Mouse (Mus musculus) liver, adult 2 months (tissue): ENCODE results near the gene Vac14. TPM values are rescaled to one million over a fixed set of nuclear protein-coding genes. Genes with fewer than 3 reads are reported as not detected.

ENCODE experiments used
- DNase-seq: peaks from one replicate; pipeline ENCODE4 v3.0.0-alpha.2; 2011; ENCODE audit warnings: low read depth, low spot score; ENCODE audit errors: extremely low read depth
- H3K27ac ChIP-seq: fragments of 200-500 bp; replicated peaks from 2 replicates; pipeline ENCODE4 v1.5.1; 2012; ENCODE audit warnings: low read depth, mild to moderate bottlenecking, control low read depth, inconsistent platforms, low read length; ENCODE audit not compliant: insufficient read depth
- H3K27me3 ChIP-seq: fragments of 200-500 bp; 2 replicates; pipeline ENCODE4 v1.6.1; 2012; ENCODE audit warnings: mild to moderate bottlenecking, moderate library complexity, low read length, inconsistent platforms; ENCODE audit not compliant: control insufficient read depth, insufficient read depth
- H3K36me3 ChIP-seq: fragments of 200-500 bp; 2 replicates; pipeline ENCODE4 v1.6.1; 2012; ENCODE audit warnings: low read length, inconsistent platforms; ENCODE audit not compliant: control insufficient read depth, insufficient read depth
- H3K4me1 ChIP-seq: fragments of 200-500 bp; 2 replicates; pipeline ENCODE4 v1.6.1; 2011; ENCODE audit warnings: low read length; ENCODE audit not compliant: control insufficient read depth, insufficient read depth
- H3K4me3 ChIP-seq: fragments of 200-500 bp; 2 replicates; pipeline ENCODE4 v1.5.1; 2011; ENCODE audit warnings: low read depth, mild to moderate bottlenecking, control low read depth, low read length, moderate library complexity; ENCODE audit not compliant: insufficient read depth
- H3K79me2 ChIP-seq: fragments of 200-500 bp; 2 replicates; pipeline ENCODE4 v1.6.1; 2012; ENCODE audit warnings: inconsistent platforms, mild to moderate bottlenecking, low read length, moderate library complexity; ENCODE audit not compliant: control insufficient read depth, insufficient read depth
- H3K9ac ChIP-seq: fragments of 200-500 bp; 2 replicates; pipeline ENCODE4 v1.6.1; 2012; ENCODE audit warnings: low read depth, mild to moderate bottlenecking, control low read depth, inconsistent platforms, low read length
- CTCF ChIP-seq: fragments of 200-500 bp; IDR thresholded peaks from 2 replicates; pipeline ENCODE4 v1.5.1; 2011; ENCODE audit warnings: low read depth, low read length, control low read depth
- POLR2A ChIP-seq: fragments of 200-500 bp; IDR thresholded peaks from 2 replicates; pipeline ENCODE4 v1.6.1; 2011; ENCODE audit warnings: low read length, control low read depth; ENCODE audit not compliant: insufficient read depth; ENCODE audit errors: extremely low read depth
- WGBS: fragments of 180-500 bp; shearing (Covaris S2); methylation state at CpG from one replicate; pipeline ENCODE4 v1.1.7; 2018; 5-methylcytosine and 5-hydroxymethylcytosine counted together
- polyA plus RNA-seq: library from polyadenylated mRNA; depleted of rRNA; stranded (reverse); fragments of >200 nt; gene quantifications from 2 replicates; pipeline ENCODE4 v1.2.3, GENCODE M21; 2012
- total RNA-seq: library from RNA; depleted of rRNA; stranded (reverse); fragments of >200 nt; gene quantifications from 2 replicates; pipeline ENCODE4 v1.2.3, GENCODE M21; 2014

The Vac14 gene
- total and polyA plus RNA-seq, 2 experiments, result 6.7 to 25.0 TPM

GRCm38 (mm10) chr8:110708429-110708828 lies 90.0 kb downstream of the Vac14 start:
- Histone ChIP-seq H3K27me3 (no peaks in the 10 kb centered on the region), H3K4me1 (no peaks in the 10 kb centered on the region), H3K4me3 (no peak overlapping the region), H3K9ac (no peak overlapping the region), H3K79me2 (no peaks in the 10 kb centered on the region), H3K36me3 (peaks cover 5% of the 10 kb centered on the region; the same call in 1 of the 2 replicates), H3K27ac (no peak overlapping the region)
- TF ChIP-seq CTCF, result no peak
- TF ChIP-seq POLR2A, result no peak
- no peak for DNase-seq
- WGBS, result 95% methylated on average over 11 of the region's 11 CpGs

- Histone ChIP-seq H3K79me2 (no peaks in the 10 kb centered on the region), H3K4me1 (no peaks in the 10 kb centered on the region), H3K4me3 (no peak overlapping the region), H3K36me3 (peaks cover 6% of the 10 kb centered on the region; the same call in 1 of the 2 replicates), H3K27ac (no peak overlapping the region), H3K27me3 (no peaks in the 10 kb centered on the region), H3K9ac (no peak overlapping the region)
- 86% methylated on average over 3 of the region's 3 CpGs for WGBS
- DNase-seq, result no peak
- no peak for TF ChIP-seq POLR2A
- TF ChIP-seq CTCF, result no peak
These were observed 92.2 kb downstream of the Vac14 start for GRCm38 (mm10) chr8:110710593-110710992.

GRCm38 (mm10) chr8:110711271-110711934 lies 93.0 kb downstream of the Vac14 start:
- Histone ChIP-seq H3K27me3 (no peaks in the 10 kb centered on the region), H3K4me3 (no peak overlapping the region), H3K9ac (no peak overlapping the region), H3K36me3 (peaks cover 6% of the 10 kb centered on the region; the same call in 1 of the 2 replicates), H3K79me2 (no peaks in the 10 kb centered on the region), H3K4me1 (no peaks in the 10 kb centered on the region), H3K27ac (no peak overlapping the region)
- WGBS, result 84% methylated on average over 13 of the region's 13 CpGs
- TF ChIP-seq POLR2A, result no peak
- no peak for TF ChIP-seq CTCF
- no peak for DNase-seq

- TF ChIP-seq CTCF (no peak), POLR2A (no peak)
- H3K79me2 ChIP-seq, result no peaks in the 10 kb centered on the region
- peaks cover 6% of the 10 kb centered on the region; the same call in 1 of the 2 replicates for H3K36me3 ChIP-seq
- H3K4me3 ChIP-seq, result no peak overlapping the region
- H3K27me3 ChIP-seq, result no peaks in the 10 kb centered on the region
- peak; percentile 10 for DNase-seq
- H3K9ac ChIP-seq, result no peak overlapping the region
- WGBS, result 56% methylated on average over 7 of the region's 7 CpGs
- H3K27ac ChIP-seq, result no peak overlapping the region
- no peaks in the 10 kb centered on the region for H3K4me1 ChIP-seq
These were observed 94.7 kb downstream of the Vac14 start for GRCm38 (mm10) chr8:110713073-110713472.

GRCm38 (mm10) chr8:110714827-110715519 lies 96.6 kb downstream of the Vac14 start:
- TF ChIP-seq CTCF (no peak), POLR2A (no peak)
- Histone ChIP-seq H3K79me2 (no peaks in the 10 kb centered on the region), H3K4me1 (no peaks in the 10 kb centered on the region), H3K27me3 (no peaks in the 10 kb centered on the region), H3K4me3 (no peak overlapping the region), H3K27ac (no peak overlapping the region), H3K36me3 (peaks cover 6% of the 10 kb centered on the region; the same call in 1 of the 2 replicates), H3K9ac (no peak overlapping the region)
- no peak for DNase-seq
- 96% methylated on average over 15 of the region's 15 CpGs for WGBS

- no peak overlapping the region for H3K9ac ChIP-seq
- H3K79me2 ChIP-seq, result no peaks in the 10 kb centered on the region
- TF ChIP-seq CTCF, result no peak
- no peak for TF ChIP-seq POLR2A
- H3K27me3 ChIP-seq, result no peaks in the 10 kb centered on the region
- H3K36me3 ChIP-seq, result peaks cover 6% of the 10 kb centered on the region; the same call in 1 of the 2 replicates
- WGBS, result 85% methylated on average over 4 of the region's 4 CpGs
- no peak overlapping the region for H3K4me3 ChIP-seq
- no peaks in the 10 kb centered on the region for H3K4me1 ChIP-seq
- DNase-seq, result peak; percentile 29
- H3K27ac ChIP-seq, result no peak overlapping the region
These were observed 97.7 kb downstream of the Vac14 start for GRCm38 (mm10) chr8:110716075-110716474.
